Mouse (Mus musculus): ENCODE data around the gene Rrm2. TPM values are rescaled to one million over a fixed set of nuclear protein-coding genes. Genes with fewer than 3 reads are reported as not detected.
A peak's percentile ranks its signal among the peaks of the same experiment; 100 is the strongest.

Gene Rrm2
- polyA plus RNA-seq, 1 experiment: 1.8 TPM

- H3K27ac ChIP-seq (ENCODE audit: insufficient read depth, low read length): no peak overlapping the region
- no peak for TF ChIP-seq POLR2A (IDR thresholded peaks at IDR 0.05; ENCODE audit: extremely low read depth, insufficient read depth, low read length)
- no peak for TF ChIP-seq CTCF (IDR thresholded peaks at IDR 0.05; ENCODE audit: extremely low read depth, insufficient read depth, low read length)
- H3K4me1 ChIP-seq (ENCODE audit: control insufficient read depth, insufficient read depth, low read length): no peaks in the 10 kb centered on the region; the same call in 1 of the 2 replicates
- H3K4me3 ChIP-seq (ENCODE audit: insufficient read depth, low read length): no peak overlapping the region
Measured at GRCm38 (mm10) chr12:24714579-24715255, 6.7 kb downstream of the Rrm2 start.

- Histone ChIP-seq H3K27ac (ENCODE audit: insufficient read depth, low read length) (no peak overlapping the region), H3K4me3 (ENCODE audit: insufficient read depth, low read length) (no peak overlapping the region), H3K4me1 (ENCODE audit: control insufficient read depth, insufficient read depth, low read length) (no peaks in the 10 kb centered on the region; the same call in 1 of the 2 replicates)
- TF ChIP-seq CTCF (IDR thresholded peaks at IDR 0.05; ENCODE audit: extremely low read depth, insufficient read depth, low read length) (no peak), POLR2A (IDR thresholded peaks at IDR 0.05; ENCODE audit: extremely low read depth, insufficient read depth, low read length) (no peak)
Measured at GRCm38 (mm10) chr12:24715268-24715896, 7.3 kb downstream of the Rrm2 start.

- TF ChIP-seq POLR2A (IDR thresholded peaks at IDR 0.05; ENCODE audit: extremely low read depth, insufficient read depth, low read length) (no peak), CTCF (IDR thresholded peaks at IDR 0.05; ENCODE audit: extremely low read depth, insufficient read depth, low read length) (peak; percentile 72)
- no peak overlapping the region for H3K27ac ChIP-seq (ENCODE audit: insufficient read depth, low read length)
- H3K4me1 ChIP-seq (ENCODE audit: control insufficient read depth, insufficient read depth, low read length): no peaks in the 10 kb centered on the region
- H3K4me3 ChIP-seq (ENCODE audit: insufficient read depth, low read length): no peak overlapping the region
Measured at GRCm38 (mm10) chr12:24716721-24717301, 8.8 kb downstream of the Rrm2 start.

GRCm38 (mm10) chr12:24723434-24723833, 15.4 kb downstream of the Rrm2 start:
- no peak for TF ChIP-seq CTCF (IDR thresholded peaks at IDR 0.05; ENCODE audit: extremely low read depth, insufficient read depth, low read length)
- TF ChIP-seq POLR2A (IDR thresholded peaks at IDR 0.05; ENCODE audit: extremely low read depth, insufficient read depth, low read length): no peak
- no peak overlapping the region for H3K27ac ChIP-seq (ENCODE audit: insufficient read depth, low read length)
- no peak overlapping the region for H3K4me3 ChIP-seq (ENCODE audit: insufficient read depth, low read length)
- H3K4me1 ChIP-seq (ENCODE audit: control insufficient read depth, insufficient read depth, low read length): no peaks in the 10 kb centered on the region

GRCm38 (mm10) chr12:24723859-24724258, 15.8 kb downstream of the Rrm2 start:
- Histone ChIP-seq H3K4me3 (ENCODE audit: insufficient read depth, low read length) (no peak overlapping the region), H3K4me1 (ENCODE audit: control insufficient read depth, insufficient read depth, low read length) (no peaks in the 10 kb centered on the region), H3K27ac (ENCODE audit: insufficient read depth, low read length) (no peak overlapping the region)
- TF ChIP-seq CTCF (IDR thresholded peaks at IDR 0.05; ENCODE audit: extremely low read depth, insufficient read depth, low read length) (no peak), POLR2A (IDR thresholded peaks at IDR 0.05; ENCODE audit: extremely low read depth, insufficient read depth, low read length) (no peak)

- Histone ChIP-seq H3K4me1 (ENCODE audit: control insufficient read depth, insufficient read depth, low read length) (no peaks in the 10 kb centered on the region), H3K4me3 (ENCODE audit: insufficient read depth, low read length) (no peak overlapping the region), H3K27ac (ENCODE audit: insufficient read depth, low read length) (no peak overlapping the region)
- TF ChIP-seq CTCF (IDR thresholded peaks at IDR 0.05; ENCODE audit: extremely low read depth, insufficient read depth, low read length) (no peak), POLR2A (IDR thresholded peaks at IDR 0.05; ENCODE audit: extremely low read depth, insufficient read depth, low read length) (no peak)
Measured at GRCm38 (mm10) chr12:24724369-24724768, 16.3 kb downstream of the Rrm2 start.

GRCm38 (mm10) chr12:24734828-24735394, 26.9 kb downstream of the Rrm2 start:
- Histone ChIP-seq H3K27ac (ENCODE audit: insufficient read depth, low read length) (no peak overlapping the region), H3K4me1 (ENCODE audit: control insufficient read depth, insufficient read depth, low read length) (no peaks in the 10 kb centered on the region), H3K4me3 (ENCODE audit: insufficient read depth, low read length) (no peak overlapping the region)
- TF ChIP-seq CTCF (IDR thresholded peaks at IDR 0.05; ENCODE audit: extremely low read depth, insufficient read depth, low read length) (no peak), POLR2A (IDR thresholded peaks at IDR 0.05; ENCODE audit: extremely low read depth, insufficient read depth, low read length) (no peak)

GRCm38 (mm10) chr12:24736956-24737355, 28.9 kb downstream of the Rrm2 start:
- H3K4me3 ChIP-seq (ENCODE audit: insufficient read depth, low read length): no peak overlapping the region
- no peak for TF ChIP-seq POLR2A (IDR thresholded peaks at IDR 0.05; ENCODE audit: extremely low read depth, insufficient read depth, low read length)
- TF ChIP-seq CTCF (IDR thresholded peaks at IDR 0.05; ENCODE audit: extremely low read depth, insufficient read depth, low read length): no peak
- H3K27ac ChIP-seq (ENCODE audit: insufficient read depth, low read length): no peak overlapping the region
- no peaks in the 10 kb centered on the region for H3K4me1 ChIP-seq (ENCODE audit: control insufficient read depth, insufficient read depth, low read length)

- no peak overlapping the region for H3K4me3 ChIP-seq (ENCODE audit: insufficient read depth, low read length)
- H3K4me1 ChIP-seq (ENCODE audit: control insufficient read depth, insufficient read depth, low read length): no peaks in the 10 kb centered on the region
- TF ChIP-seq CTCF (IDR thresholded peaks at IDR 0.05; ENCODE audit: extremely low read depth, insufficient read depth, low read length) (no peak), POLR2A (IDR thresholded peaks at IDR 0.05; ENCODE audit: extremely low read depth, insufficient read depth, low read length) (no peak)
- no peak overlapping the region for H3K27ac ChIP-seq (ENCODE audit: insufficient read depth, low read length)
Measured at GRCm38 (mm10) chr12:24739963-24740362, 31.9 kb downstream of the Rrm2 start.
